Mouse (Mus musculus): Measurements from ENCODE around the gene Abl1. TPM values are rescaled to one million over a fixed set of nuclear protein-coding genes. Genes with fewer than 3 reads are reported as not detected.
A peak's percentile ranks its signal among the peaks of the same experiment; 100 is the strongest.

Abl1 gene
- total RNA-seq, 2 experiments from 2014 or later, result 51.3 to 54.4 TPM

GRCm38 (mm10) chr2:31847908-31848307 lies 159.7 kb downstream of the Abl1 start:
- intact Hi-C loops (cut with DNase I), result no loop called here

DNA sequence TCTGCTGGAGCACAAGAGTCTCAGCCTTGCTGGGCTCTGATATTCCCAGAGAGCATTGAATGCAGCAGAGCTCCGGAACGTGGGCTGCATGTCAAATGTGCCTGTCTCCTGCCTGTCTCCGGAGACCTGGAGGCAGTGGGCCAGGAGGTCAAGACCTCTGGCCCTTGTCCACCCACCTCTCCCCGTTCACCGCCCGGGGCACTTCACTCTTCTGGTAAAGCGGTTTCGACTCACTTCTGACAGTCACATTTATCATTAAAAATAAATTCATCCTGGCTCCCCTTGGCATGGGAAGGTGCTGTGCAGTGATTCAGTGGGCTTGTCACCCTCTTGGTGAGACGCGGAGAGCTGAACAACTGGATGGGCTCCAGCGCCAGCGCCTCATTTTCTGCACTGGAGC lies 162.0 kb downstream of the Abl1 start:
- intact Hi-C loops (cut with DNase I), result no loop called here
- DNase-seq, result no peak

More at GRCm38 (mm10) chr2:31847908-31848307, 159.7 kb downstream of the Abl1 start:
- peak; percentile 43 for DNase-seq

Other genes with a start within 250 kb of the Abl1 start
- 10 to 100 TPM; 14.7 to 18.2 TPM for gene Ass1, start 218.2 kb upstream of the Abl1 start, total RNA-seq (2021)
- gene Fubp3, start 115.7 kb upstream of the Abl1 start, total RNA-seq (2021), result 10 to 100 TPM; 48.9 to 50.9 TPM
- under 1 TPM; 0.44 to 0.64 TPM for gene Prdm12, start 48.3 kb upstream of the Abl1 start, total RNA-seq (2021)
- 10 to 100 TPM; 28.4 to 29.0 TPM for gene Exosc2, start 17.7 kb upstream of the Abl1 start, total RNA-seq (2021)
- gene Qrfp, start 122.2 kb downstream of the Abl1 start, total RNA-seq (2021), result not detected
- 1 to 10 TPM; 3.9 to 9.9 TPM for gene Fibcd1, start 157.6 kb downstream of the Abl1 start, total RNA-seq (2021)
- 10 to 100 TPM; 11.8 to 12.7 TPM for gene Lamc3, start 198.9 kb downstream of the Abl1 start, total RNA-seq (2021)

All from left cerebral cortex, postnatal 4 days (tissue).